Mouse (Mus musculus): Measurements from ENCODE around the gene Atp6ap1. TPM values are rescaled to one million over a fixed set of nuclear protein-coding genes. Genes with fewer than 3 reads are reported as not detected.

Gene Atp6ap1
- polyA plus RNA-seq, 1 experiment: 120 TPM

DNA sequence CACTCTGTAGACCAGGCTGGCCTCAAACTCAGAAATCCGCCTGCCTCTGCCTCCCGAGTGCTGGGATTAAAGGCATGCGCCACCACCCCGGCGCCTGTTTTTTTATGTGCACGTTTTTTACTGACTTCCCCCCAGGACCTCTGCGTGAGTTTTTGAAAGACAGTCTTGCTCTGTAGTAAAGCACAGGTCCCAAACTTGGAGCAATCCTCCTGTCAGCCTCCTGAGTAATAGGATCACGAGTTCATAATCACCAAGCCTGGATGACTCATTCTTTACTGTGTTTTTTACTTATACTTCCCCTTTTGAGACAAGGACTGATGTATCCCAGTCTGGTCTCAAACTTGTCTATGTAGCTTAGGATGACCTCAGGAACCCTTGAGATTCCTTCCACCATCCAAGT, 19.0 kb upstream of the Atp6ap1 start:
- Histone ChIP-seq H3K36me3 (ENCODE audit: control insufficient read depth, insufficient read depth) (peaks cover 6% of the 10 kb centered on the region), H3K4me3 (ENCODE audit: insufficient read depth, poor library complexity, severe bottlenecking) (no peak overlapping the region), H3ac (ENCODE audit: control insufficient read depth, insufficient read length, low read depth) (no peak overlapping the region), H3K27me3 (ENCODE audit: control insufficient read depth, insufficient read depth, insufficient read length) (no peaks in the 10 kb centered on the region), H3K79me3 (ENCODE audit: low read depth) (peaks cover 3% of the 10 kb centered on the region), H3K79me2 (ENCODE audit: control insufficient read depth, insufficient read depth) (peaks cover 24% of the 10 kb centered on the region)
- no peak for TF ChIP-seq MAX (IDR thresholded peaks at IDR 0.05)
- TF ChIP-seq MYOD1 (IDR thresholded peaks at IDR 0.05; ENCODE audit: control insufficient read depth, insufficient read length, low read depth): no peak
- no peak for TF ChIP-seq USF1 (IDR thresholded peaks at IDR 0.05; ENCODE audit: low read depth)
- no peak for TF ChIP-seq FOSL1 (IDR thresholded peaks at IDR 0.05; ENCODE audit: insufficient read depth, low read length, poor library complexity, severe bottlenecking)
- no peak for TF ChIP-seq CEBPB (IDR thresholded peaks at IDR 0.05; ENCODE audit: low read depth)
- TF ChIP-seq MYOG (IDR thresholded peaks at IDR 0.05; ENCODE audit: control insufficient read depth, extremely low read depth, insufficient read length): no peak
- TF ChIP-seq CTCF (IDR thresholded peaks at IDR 0.05; ENCODE audit: control insufficient read depth, insufficient read depth, insufficient read length): no peak

DNA sequence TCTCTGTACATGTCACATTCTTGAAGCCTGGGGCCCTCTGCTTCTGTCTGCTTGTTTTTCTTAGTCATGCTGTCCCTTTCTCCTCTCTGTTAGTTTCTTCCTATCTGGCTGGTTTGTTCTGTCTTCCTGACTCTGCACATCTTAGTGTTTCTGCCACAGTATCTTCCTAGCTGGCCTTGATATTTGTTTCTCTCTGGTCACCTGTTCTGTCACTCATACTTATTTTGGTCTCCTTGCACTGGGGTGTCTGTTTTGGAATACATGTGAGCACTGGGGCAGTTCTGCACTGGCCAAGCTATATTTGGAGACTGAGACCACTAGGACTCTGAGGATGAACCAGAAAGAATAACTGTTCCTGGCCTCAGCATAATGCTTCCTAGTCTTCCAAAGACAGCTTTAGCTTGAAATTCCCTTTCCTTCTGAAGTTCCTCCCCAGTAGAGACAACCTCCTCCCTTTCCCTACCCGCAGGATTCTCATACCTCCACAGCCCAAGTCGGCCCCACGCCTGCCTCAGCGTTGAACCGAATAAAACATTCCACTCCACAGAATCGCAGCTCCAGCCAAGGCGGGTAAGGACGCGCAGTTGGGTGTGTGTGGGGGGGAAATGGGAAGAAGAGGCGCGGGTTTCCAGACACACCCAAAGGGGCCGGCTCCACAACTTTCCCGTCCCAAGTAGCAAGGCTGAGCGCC, 15.7 kb upstream of the Atp6ap1 start:
- H3K79me2 ChIP-seq (ENCODE audit: control insufficient read depth, insufficient read depth): peaks cover 29% of the 10 kb centered on the region
- peak; percentile 32 for TF ChIP-seq MYOD1 (IDR thresholded peaks at IDR 0.05; ENCODE audit: control insufficient read depth, insufficient read length, low read depth)
- TF ChIP-seq MYOG (IDR thresholded peaks at IDR 0.05; ENCODE audit: control insufficient read depth, extremely low read depth, insufficient read length): no peak
- no peak for TF ChIP-seq MAX (IDR thresholded peaks at IDR 0.05)

GRCm38 (mm10) chrX:74281732-74282394, 15.0 kb upstream of the Atp6ap1 start, which contains the start of the genes Taz and Dnase1l1:
Gene Taz (plus strand): TSS chrX:74281912.
Gene Dnase1l1 (minus strand): TSS chrX:74282337.
- TF ChIP-seq MYOD1 (IDR thresholded peaks at IDR 0.05; ENCODE audit: control insufficient read depth, insufficient read length, low read depth) (no peak), FOSL1 (IDR thresholded peaks at IDR 0.05; ENCODE audit: insufficient read depth, low read length, poor library complexity, severe bottlenecking) (no peak), MAX (IDR thresholded peaks at IDR 0.05) (no peak), CTCF (IDR thresholded peaks at IDR 0.05; ENCODE audit: control insufficient read depth, insufficient read depth, insufficient read length) (no peak), USF1 (IDR thresholded peaks at IDR 0.05; ENCODE audit: low read depth) (no peak), MYOG (IDR thresholded peaks at IDR 0.05; ENCODE audit: control insufficient read depth, extremely low read depth, insufficient read length) (no peak)
- Histone ChIP-seq H3K4me3 (ENCODE audit: insufficient read depth, poor library complexity, severe bottlenecking) (peak within 1 kb of the TSS; percentile 41), H3K79me3 (ENCODE audit: low read depth) (no peaks in the 10 kb centered on the region), H3K27me3 (ENCODE audit: control insufficient read depth, insufficient read depth, insufficient read length) (no peaks in the 10 kb centered on the region), H3ac (ENCODE audit: control insufficient read depth, insufficient read length, low read depth) (peak within 1 kb of the TSS; percentile 87), H3K79me2 (ENCODE audit: control insufficient read depth, insufficient read depth) (peaks cover 29% of the 10 kb centered on the region), H3K36me3 (ENCODE audit: control insufficient read depth, insufficient read depth) (no peaks in the 10 kb centered on the region)

More for the DNA sequence above, 15.7 kb upstream of the Atp6ap1 start:
- H3ac ChIP-seq (ENCODE audit: control insufficient read depth, insufficient read length, low read depth): peak overlapping the region; percentile 41
- H3K4me3 ChIP-seq (ENCODE audit: insufficient read depth, poor library complexity, severe bottlenecking): peak overlapping the region; percentile 25
- no peaks in the 10 kb centered on the region for H3K79me3 ChIP-seq (ENCODE audit: low read depth)
- no peaks in the 10 kb centered on the region for H3K27me3 ChIP-seq (ENCODE audit: control insufficient read depth, insufficient read depth, insufficient read length)
- H3K36me3 ChIP-seq (ENCODE audit: control insufficient read depth, insufficient read depth): no peaks in the 10 kb centered on the region

DNA sequence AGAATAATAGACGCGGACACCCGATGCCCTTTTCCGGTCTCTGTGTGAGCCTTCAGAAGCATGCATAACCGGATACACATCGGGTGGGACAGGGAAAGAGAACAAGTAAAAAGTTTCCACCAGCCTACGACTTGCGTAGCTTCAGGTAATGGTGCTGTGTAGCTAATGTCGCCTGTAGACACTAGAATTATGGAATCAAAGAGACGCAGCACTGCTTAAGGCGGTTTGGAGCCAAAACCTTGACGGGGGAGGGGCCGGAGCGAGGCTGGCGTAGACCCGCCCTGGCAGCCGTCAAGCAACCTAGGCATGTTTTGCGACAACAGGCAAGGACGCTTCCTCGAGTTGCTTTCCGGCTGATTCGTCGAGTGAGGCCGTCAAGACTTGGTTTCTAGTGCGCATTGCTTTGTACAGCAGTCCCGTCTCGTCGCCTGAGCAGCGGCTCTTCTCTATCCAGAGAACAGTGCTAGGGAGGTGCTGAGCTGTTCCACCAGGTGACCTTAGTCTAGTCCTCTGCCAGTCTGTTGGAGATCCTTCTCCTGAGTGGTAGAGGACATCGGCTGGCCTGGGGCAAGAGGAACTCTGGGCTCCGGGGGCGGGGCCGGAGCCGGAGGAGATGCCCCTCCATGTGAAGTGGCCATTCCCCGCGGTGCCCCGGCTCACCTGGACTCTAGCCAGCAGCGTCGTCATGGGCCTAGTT, 14.4 kb upstream of the Atp6ap1 start:
- Histone ChIP-seq H3K4me3 (ENCODE audit: insufficient read depth, poor library complexity, severe bottlenecking) (peak overlapping the region; percentile 41), H3K79me3 (ENCODE audit: low read depth) (no peaks in the 10 kb centered on the region), H3K27me3 (ENCODE audit: control insufficient read depth, insufficient read depth, insufficient read length) (no peaks in the 10 kb centered on the region), H3K36me3 (ENCODE audit: control insufficient read depth, insufficient read depth) (no peaks in the 10 kb centered on the region), H3K79me2 (ENCODE audit: control insufficient read depth, insufficient read depth) (peaks cover 29% of the 10 kb centered on the region), H3ac (ENCODE audit: control insufficient read depth, insufficient read length, low read depth) (peak overlapping the region; percentile 87)
- no peak for TF ChIP-seq CTCF (IDR thresholded peaks at IDR 0.05; ENCODE audit: control insufficient read depth, insufficient read depth, insufficient read length)
- peak; percentile 29 for TF ChIP-seq MAX (IDR thresholded peaks at IDR 0.05)

- Histone ChIP-seq H3K27me3 (ENCODE audit: control insufficient read depth, insufficient read depth, insufficient read length) (no peaks in the 10 kb centered on the region), H3K79me2 (ENCODE audit: control insufficient read depth, insufficient read depth) (peaks cover 29% of the 10 kb centered on the region), H3K36me3 (ENCODE audit: control insufficient read depth, insufficient read depth) (no peaks in the 10 kb centered on the region), H3ac (ENCODE audit: control insufficient read depth, insufficient read length, low read depth) (peak overlapping the region; percentile 87), H3K4me3 (ENCODE audit: insufficient read depth, poor library complexity, severe bottlenecking) (peak overlapping the region; percentile 41), H3K79me3 (ENCODE audit: low read depth) (no peaks in the 10 kb centered on the region)
- TF ChIP-seq USF1 (IDR thresholded peaks at IDR 0.05; ENCODE audit: low read depth) (no peak), MAX (IDR thresholded peaks at IDR 0.05) (no peak), MYOD1 (IDR thresholded peaks at IDR 0.05; ENCODE audit: control insufficient read depth, insufficient read length, low read depth) (no peak), MYOG (IDR thresholded peaks at IDR 0.05; ENCODE audit: control insufficient read depth, extremely low read depth, insufficient read length) (no peak), CEBPB (IDR thresholded peaks at IDR 0.05; ENCODE audit: low read depth) (no peak), CTCF (IDR thresholded peaks at IDR 0.05; ENCODE audit: control insufficient read depth, insufficient read depth, insufficient read length) (no peak), FOSL1 (IDR thresholded peaks at IDR 0.05; ENCODE audit: insufficient read depth, low read length, poor library complexity, severe bottlenecking) (no peak)
Measured at GRCm38 (mm10) chrX:74283092-74283437, 13.8 kb upstream of the Atp6ap1 start.
